Mouse (Mus musculus): ENCODE measurements around the gene Mff.
A peak's percentile ranks its signal among the peaks of the same experiment; 100 is the strongest.

Gene Mff

DNA sequence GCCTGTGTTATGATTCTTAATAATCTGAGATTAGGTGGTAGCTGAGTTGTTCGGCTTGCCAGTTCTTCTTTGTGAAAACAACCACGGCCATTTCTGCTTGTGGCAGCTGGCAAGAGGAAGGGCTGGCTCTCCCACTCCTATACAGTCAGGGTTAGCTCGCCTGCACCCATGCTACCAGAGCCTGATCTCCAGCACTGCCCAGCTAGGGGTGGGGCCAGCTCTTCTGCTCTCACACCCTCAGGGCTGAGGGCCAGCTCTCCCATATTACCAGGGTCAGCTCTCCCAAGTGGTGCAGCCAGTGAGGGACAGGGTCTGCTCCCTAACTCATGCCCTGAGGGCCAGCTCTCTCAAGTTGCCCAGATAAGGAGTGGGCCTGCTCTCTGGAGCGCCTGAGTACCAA is 47.7 kb downstream of the Mff start:
- DNase-seq, result no peak

GRCm38 (mm10) chr1:82773208-82773607 is 48.5 kb downstream of the Mff start:
- DNase-seq, result no peak

GRCm38 (mm10) chr1:82775293-82775692 is 50.6 kb downstream of the Mff start:
- DNase-seq, result no peak

DNA sequence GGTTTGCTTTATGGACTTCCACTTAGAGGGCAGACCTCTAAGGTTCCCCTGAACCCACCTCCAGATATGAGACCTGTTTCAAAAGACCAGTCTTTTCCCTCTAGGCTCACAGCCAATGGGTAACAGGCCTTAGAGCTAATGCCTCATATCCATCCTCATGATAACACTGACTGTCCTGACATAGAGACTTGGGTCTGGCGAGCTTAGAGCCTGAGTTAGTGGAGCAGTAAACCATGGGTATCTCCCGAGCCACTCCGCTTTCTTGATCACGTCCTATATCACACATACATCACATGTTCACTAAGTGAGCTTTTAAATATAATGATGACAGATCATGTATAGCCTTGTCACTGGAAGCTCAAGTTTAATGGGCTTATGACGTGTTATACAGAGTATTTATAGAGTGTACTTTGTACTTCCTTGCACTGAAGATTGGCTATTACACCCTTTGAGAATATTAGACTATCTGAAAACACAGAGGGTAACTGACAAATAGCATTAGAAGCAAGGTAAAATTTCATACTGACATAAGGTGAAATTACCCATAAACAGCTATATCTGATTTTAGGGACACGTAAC is 54.8 kb downstream of the Mff start:
- DNase-seq, result no peak

DNA sequence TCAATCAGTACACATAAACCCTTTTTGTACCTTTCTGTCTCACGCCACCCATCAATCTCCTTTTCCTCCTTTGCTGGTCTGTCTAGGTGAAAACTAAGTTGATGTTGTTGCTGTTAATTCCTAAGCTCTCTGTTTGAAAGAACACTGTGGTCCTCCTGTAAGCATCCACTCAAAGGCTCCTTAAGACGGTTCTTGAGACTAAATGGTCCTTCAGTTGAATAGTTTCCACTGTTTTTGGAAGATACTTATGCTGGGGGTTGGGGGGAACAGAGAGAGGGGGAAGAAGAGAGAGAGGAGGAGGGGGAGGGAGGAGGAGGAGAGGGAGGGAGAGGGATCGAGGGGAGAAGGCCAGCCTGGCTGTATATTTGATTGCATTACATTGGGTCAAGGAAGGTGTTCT is 58.9 kb downstream of the Mff start:
- no peak for DNase-seq

GRCm38 (mm10) chr1:82785546-82785945 is 60.9 kb downstream of the Mff start:
- no peak for DNase-seq

- DNase-seq, result peak; percentile 24
These were observed 62.7 kb downstream of the Mff start for GRCm38 (mm10) chr1:82787414-82787813.

DNA sequence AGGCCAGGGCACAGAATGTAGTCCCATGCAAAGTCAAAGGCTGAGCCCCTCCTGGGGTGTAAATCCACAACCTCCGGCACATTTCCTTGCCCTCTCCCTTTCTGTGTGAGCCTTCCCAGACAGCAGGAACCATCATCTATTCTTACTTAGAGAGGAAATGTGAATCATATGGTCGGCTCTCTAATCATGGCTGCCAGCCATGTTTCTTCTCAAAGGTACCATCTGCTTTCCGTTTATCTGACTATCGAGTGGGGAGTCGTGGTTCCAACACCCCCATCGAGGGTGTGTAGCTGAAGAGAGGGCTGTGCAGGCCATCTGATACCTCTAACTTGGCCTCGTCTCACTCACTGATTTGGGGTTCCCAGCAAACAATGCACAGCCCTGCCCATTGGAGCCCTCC is 63.4 kb downstream of the Mff start:
- DNase-seq, result no peak

GRCm38 (mm10) chr1:82791105-82791504 is 66.4 kb downstream of the Mff start:
- no peak for DNase-seq

DNA sequence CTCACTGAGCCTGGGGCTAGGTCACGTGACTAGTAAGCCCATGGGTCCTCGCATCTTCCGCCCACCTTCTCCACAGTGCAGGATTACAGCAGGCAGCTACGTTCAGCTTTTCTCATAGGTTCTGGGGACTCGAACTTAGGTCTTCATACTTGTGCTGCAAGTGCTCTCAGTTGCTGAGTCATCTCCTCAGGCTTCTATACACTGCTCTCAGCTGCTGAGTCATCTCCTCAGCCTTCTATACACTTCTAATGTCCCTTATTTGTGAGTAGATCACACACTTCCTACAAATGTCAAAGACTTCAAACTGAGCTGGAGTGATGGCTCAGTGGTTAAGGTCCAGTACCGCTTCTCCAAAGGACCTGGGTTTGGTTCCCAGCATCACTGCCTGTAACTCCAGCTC is 67.5 kb downstream of the Mff start:
- DNase-seq, result no peak

DNA sequence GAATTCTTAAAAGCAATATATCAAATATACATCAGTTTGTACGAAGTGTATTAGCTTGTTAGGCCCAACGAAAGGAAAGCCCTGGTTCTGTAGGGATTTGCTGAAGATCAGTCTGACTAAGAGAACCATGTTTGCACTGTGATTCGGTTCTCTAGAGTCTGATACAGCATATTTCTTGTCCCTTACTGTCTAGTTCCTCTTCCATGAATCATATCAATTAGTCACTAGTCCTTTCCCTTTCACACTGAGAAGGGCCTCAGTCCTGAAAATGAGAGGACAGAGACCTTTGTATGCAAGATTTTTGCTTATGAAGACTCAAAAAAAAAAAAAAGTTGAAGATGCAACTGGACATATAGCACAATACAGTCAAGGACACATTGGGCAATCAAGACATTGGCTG is 68.4 kb downstream of the Mff start:
- DNase-seq, result no peak

- DNase-seq, result no peak
These were observed 69.3 kb downstream of the Mff start for GRCm38 (mm10) chr1:82793986-82794385.

DNA sequence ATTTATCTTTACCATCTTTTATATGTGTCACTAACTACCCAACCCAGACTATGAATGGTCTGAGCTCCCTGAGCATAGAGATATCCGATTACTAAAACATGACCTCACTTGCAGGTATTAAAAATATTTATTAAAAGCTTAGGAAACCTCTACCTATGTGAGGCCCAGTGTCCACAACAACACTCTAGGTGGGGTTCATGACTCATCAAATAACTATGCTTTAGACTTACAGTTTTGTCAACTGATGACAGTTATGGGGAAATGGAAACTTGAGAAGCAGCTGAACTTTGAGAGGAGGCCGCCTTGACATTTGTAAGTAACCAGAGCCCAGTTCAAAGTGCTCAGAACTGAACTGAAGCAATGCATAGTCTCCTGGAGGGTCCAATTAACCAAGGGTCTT is 70.5 kb downstream of the Mff start:
- no peak for DNase-seq

- no peak for DNase-seq
These were observed 71.2 kb downstream of the Mff start for GRCm38 (mm10) chr1:82795702-82796443.

GRCm38 (mm10) chr1:82797088-82797487 is 72.4 kb downstream of the Mff start:
- DNase-seq, result no peak

- DNase-seq, result no peak
These were observed 73.6 kb downstream of the Mff start for GRCm38 (mm10) chr1:82798304-82798703.

- DNase-seq, result no peak
These were observed 74.2 kb downstream of the Mff start for GRCm38 (mm10) chr1:82798922-82799321.

- no peak for DNase-seq
These were observed 76.6 kb downstream of the Mff start for GRCm38 (mm10) chr1:82801105-82801783.

Data from cerebellum, adult 11 months (tissue).